Mouse (Mus musculus) kidney, adult 2 months (tissue): ENCODE results near the gene Adamtsl3.

Source experiments
- CTCF ChIP-seq: fragments of 200-500 bp; conservative IDR thresholded peaks from 2 replicates; pipeline ENCODE4 v1.5.1; 2011; ENCODE audit warnings: low read depth, mild to moderate bottlenecking, control low read depth, low read length, moderate library complexity, mixed read lengths; ENCODE audit not compliant: insufficient read depth, insufficient read length
- POLR2A ChIP-seq: fragments of 200-500 bp; IDR thresholded peaks from one replicate; pipeline ENCODE4 v1.6.1; 2011; ENCODE audit warnings: low read depth, low read length, control low read depth

GRCm38 (mm10) chr7:82504101-82504500 is 168.6 kb downstream of the Adamtsl3 start:
- TF ChIP-seq POLR2A (no peak), CTCF (peak; percentile 68)
